Comparison of ENCODE assay signal across 31 mouse cellular contexts in the genomic region with DNA sequence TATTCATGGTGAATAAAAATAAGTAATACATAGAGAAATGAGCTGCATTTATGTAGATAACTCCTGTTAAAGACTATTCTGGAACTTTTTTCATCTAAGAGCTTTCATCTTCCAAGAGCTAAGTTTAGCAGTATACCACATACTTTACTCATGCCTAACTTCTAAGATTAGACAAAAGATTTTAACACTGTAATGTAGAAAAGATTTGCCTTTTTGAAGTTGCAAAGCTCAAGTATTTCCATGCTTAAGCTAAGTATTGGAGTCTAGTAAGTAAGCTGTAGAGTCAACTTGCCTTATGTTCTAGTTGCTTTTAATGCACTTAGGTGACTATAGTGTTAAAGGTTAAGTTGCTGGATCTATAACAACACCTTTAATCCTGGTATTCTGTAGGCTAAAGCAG.
"Had no signal": no experiment of that assay in that cellular context is flagged by ENCODE, and none has a peak within 500 bp of the region (broad histone marks: within the 10 kb centered on the region; RNA-seq: fewer than 3 reads in every experiment).

No protein-coding gene starts in this region.

- H3K4me2 ChIP-seq: limb, embryonic 12.5 days; limb, embryonic 13.5 days; limb, embryonic 15.5 days; liver, embryonic 11.5 days; liver, embryonic 12.5 days; liver, embryonic 13.5 days; liver, embryonic 15.5 days; lung, embryonic 14.5 days; lung, embryonic 15.5 days; midbrain, embryonic 11.5 days; midbrain, embryonic 12.5 days; midbrain, embryonic 15.5 days; neural tube, embryonic 12.5 days had no signal

- H3K9me3 ChIP-seq: limb, embryonic 10.5 days; limb, embryonic 12.5 days; limb, embryonic 13.5 days; limb, embryonic 15.5 days; liver, embryonic 12.5 days; liver, embryonic 13.5 days; liver, embryonic 15.5 days; lung, embryonic 15.5 days; megakaryocyte, embryonic 14.5 days; midbrain, embryonic 10.5 days; midbrain, embryonic 12.5 days; midbrain, embryonic 15.5 days; neural tube, embryonic 12.5 days had no signal

- H3K27me3 ChIP-seq: limb, embryonic 12.5 days; limb, embryonic 13.5 days; limb, embryonic 15.5 days; liver, embryonic 12.5 days; liver, embryonic 13.5 days; liver, embryonic 15.5 days; lung, embryonic 15.5 days; megakaryocyte, embryonic 14.5 days; midbrain, embryonic 12.5 days; midbrain, embryonic 15.5 days; neural tube, embryonic 12.5 days had no signal

- DNase-seq: left cerebral cortex, postnatal 4 days; liver; liver, embryonic 13.5 days; liver, postnatal 0 days; lung, adult 18-20 months; lung, adult 2 months; lung, embryonic 14.5 days; lung, postnatal 10 days; lung, postnatal 14 days; lung, postnatal 36 days; lung, postnatal 4 days; midbrain, embryonic 14.5 days had no signal

- ATAC-seq: liver, embryonic 12.5 days; liver, postnatal 0 days; lung, postnatal 0 days; midbrain, embryonic 15.5 days; midbrain, embryonic 16.5 days had no signal

- H3K4me3 ChIP-seq: limb, embryonic 10.5 days; limb, embryonic 12.5 days; limb, embryonic 13.5 days; limb, embryonic 15.5 days; liver, embryonic 12.5 days; liver, embryonic 13.5 days; liver, embryonic 15.5 days; lung, embryonic 15.5 days; megakaryocyte, embryonic 14.5 days; midbrain, embryonic 10.5 days; midbrain, embryonic 12.5 days; midbrain, embryonic 15.5 days; myocyte; neural tube, embryonic 12.5 days had no signal

- H3K27ac ChIP-seq: limb, embryonic 10.5 days; limb, embryonic 12.5 days; limb, embryonic 13.5 days; limb, embryonic 15.5 days; liver, embryonic 12.5 days; liver, embryonic 13.5 days; liver, embryonic 14.5 days; liver, embryonic 15.5 days; lung, embryonic 15.5 days; macrophage; midbrain, embryonic 10.5 days; midbrain, embryonic 12.5 days; midbrain, embryonic 15.5 days; neural tube, embryonic 12.5 days had no signal

- H3K9ac ChIP-seq: limb, embryonic 12.5 days; limb, embryonic 13.5 days; limb, embryonic 15.5 days; liver, embryonic 12.5 days; liver, embryonic 13.5 days; liver, embryonic 14.5 days; liver, embryonic 15.5 days; liver, postnatal 0 days; lung, embryonic 14.5 days; lung, embryonic 15.5 days; midbrain, embryonic 12.5 days; midbrain, embryonic 15.5 days; neural tube, embryonic 12.5 days had no signal

- H3K4me1 ChIP-seq: limb, embryonic 10.5 days; limb, embryonic 12.5 days; limb, embryonic 13.5 days; limb, embryonic 15.5 days; liver, embryonic 12.5 days; liver, embryonic 13.5 days; liver, embryonic 15.5 days; lung, embryonic 15.5 days; megakaryocyte, embryonic 14.5 days; midbrain, embryonic 10.5 days; midbrain, embryonic 12.5 days; midbrain, embryonic 15.5 days; neural tube, embryonic 12.5 days had no signal
